Mouse (Mus musculus) thymus, postnatal 4 days (tissue): ENCODE data around the gene Tmem179.

Source experiments
- DNase-seq: peaks from one replicate; pipeline ENCODE4 v3.0.0; 2021

Gene Tmem179

DNA sequence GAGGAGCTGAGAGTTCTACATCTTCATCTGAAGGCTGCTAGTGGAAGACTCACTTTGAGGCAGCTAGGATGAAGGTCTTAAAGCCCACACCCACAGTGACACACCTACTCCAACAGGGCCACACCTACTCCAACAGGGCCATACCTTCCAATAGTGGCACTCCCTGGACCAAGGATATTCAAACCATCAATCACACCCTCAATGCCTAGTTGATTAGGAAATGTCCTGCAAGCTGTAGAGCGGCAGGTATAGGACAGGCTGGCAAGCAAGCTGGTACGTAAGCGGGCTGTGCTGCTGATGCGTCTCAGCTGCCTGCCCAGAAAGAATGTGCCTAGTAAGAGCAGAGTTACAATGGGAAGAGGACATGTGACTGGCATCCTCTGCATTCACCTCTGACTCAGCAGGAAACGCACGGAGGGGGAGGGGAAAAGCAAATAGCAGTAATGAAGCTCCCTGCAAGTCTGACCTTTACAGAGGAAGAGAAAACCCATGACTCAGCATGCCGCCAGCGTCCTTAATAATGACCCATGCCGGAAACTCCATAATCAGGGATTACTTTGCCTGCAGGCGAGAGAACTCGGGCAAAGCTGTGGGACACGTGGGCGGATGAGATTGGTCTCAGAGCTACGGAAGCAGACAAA is at the start of gene Tmem179:
Gene Tmem179 (minus strand): TSS at position 51 of the 641 bp plus-strand sequence.
- DNase-seq, result no peak

DNA sequence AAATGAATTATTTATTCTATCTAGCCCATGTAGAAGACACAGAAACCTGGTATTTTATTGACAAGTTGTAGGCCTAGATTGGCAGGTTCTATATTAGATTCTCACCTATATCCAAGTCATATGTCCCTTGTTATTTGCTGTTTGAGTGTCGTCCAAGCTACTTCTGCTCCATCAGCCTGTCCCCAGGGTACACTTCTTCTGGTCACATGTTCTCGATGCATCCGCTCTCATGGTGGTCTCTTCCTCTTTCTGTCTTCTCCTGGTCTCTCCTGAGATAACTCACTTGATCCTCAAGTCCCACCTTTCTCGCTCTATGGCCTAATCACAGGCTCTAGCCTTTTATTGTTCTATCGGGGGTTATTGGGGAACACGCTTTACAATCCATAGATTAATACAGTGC is 46.5 kb upstream of the Tmem179 start:
- no peak for DNase-seq

DNA sequence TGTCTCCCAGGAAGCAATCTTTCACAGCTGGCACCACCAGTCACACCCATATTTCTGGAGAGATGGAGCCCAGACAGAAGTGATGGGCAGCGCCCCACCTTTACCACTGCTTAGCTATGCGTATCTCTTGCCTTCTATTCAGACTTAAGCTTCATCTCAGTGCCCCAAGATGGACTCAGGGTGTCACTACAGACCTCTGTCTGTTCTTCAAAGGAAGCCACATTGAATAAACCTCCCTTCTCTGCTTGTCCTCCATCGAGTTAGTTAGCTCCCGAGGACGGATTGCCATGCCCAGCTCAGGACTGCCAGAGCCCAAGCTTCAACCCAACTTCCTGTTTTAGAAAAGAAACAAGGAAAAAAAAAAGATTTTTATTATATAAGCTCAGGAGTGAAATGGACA is 45.9 kb upstream of the Tmem179 start:
- no peak for DNase-seq

DNA sequence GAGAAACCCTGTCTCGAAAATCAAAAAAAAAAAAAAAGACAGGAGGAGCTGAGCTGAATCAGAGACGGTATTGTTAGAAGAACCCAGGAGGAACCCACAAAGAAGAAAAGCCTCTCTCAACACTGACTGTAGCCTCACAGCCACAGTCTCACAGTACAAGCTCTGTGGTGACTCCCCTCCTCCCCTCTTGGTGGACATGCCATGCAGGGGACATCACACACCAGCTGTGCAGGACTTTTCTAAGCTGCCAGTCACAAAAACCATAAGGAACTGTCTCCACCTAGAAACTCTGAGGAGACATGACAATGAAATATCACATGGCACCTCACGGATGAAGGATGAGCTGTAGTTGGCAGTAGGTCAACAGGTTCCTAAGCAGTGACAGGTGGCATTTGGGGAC is 44.6 kb upstream of the Tmem179 start:
- no peak for DNase-seq

DNA sequence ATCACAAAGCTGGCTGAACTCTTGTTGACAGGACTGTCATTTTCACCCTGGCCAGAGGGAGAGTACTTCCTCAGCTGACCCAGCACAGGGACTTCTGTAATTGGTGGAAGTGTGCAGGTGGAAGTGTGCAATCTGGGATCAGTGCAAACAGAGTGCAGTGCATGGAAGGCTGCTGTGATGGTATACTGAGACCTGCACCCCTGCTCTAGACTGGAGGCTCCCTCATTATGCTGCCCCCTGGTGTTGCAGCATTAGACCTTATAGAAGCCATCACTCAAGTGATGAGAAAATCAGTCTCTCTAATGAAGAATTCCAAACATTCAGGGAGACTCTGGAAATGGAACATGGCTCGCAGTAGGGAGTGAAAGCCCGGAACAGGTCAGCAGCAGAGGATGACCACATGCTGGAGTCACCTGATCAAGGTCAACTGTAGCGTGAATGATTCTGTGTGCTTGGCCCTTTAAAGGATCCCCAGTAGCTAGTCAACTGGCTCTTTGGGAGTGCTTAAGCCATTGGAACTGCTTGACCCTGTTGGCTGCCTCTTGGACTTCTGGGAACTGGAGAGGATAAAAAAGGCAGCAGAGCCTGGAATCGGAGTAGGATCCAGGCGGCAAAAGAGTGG is 43.7 kb upstream of the Tmem179 start:
- DNase-seq, result peak; percentile 66

DNA sequence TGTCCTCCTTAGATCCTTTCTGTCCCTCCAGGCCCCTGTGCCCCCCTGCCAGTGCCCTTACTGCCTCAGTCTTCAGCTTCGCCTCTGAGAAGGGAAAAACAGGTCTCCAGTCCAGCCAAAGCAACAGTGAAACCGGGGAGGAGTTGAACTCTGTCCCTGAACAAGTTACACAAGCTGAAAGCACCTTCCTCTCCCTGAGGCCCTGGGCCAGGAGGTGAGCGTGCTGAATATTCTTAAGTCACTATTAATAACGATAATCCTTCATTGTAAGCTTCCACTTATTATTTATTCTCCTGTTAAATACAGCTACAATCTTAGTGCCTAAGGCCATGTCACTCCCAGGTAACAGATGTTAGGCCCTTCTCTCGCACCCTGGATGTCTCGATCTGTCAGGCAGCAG is 43.1 kb upstream of the Tmem179 start:
- no peak for DNase-seq

DNA sequence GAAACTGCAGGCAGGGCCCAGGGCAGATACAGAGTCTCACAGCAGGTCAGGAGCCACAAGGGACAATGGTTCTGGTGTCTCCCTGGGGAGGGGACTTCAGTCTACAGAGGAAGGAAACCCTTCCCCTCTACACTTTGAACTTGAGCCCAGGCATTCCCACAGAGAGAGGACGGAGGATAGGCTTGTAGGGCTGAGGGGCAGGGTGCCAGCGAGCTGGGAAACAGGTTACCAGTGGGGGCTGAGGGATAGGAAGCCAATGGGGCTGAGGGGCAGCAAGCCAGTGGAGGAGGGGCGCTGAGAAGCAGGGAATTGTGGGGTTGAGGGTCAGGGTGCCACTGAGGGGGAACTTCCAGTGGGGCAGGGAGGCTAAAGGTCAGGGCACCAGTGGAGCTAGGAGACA is 42.7 kb upstream of the Tmem179 start:
- no peak for DNase-seq

DNA sequence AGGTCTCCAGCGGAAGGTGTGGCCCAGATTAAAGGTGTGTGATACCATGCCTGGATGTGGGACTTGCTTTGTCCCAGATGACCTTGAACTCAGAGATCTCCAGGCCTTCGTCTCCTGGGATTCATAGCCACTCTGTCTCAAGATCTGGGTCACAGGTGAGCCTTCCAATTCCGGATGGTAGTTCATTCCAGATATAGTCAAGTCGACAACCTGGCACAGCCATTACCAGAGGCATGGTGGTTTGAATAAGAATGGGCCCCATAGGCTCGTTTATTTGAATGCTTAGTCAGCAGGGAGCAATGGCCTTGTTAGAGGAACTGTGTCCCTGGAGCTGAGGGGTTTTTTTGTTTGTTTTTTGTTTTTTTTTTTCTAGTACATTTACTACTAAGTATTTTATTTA is 40.7 kb upstream of the Tmem179 start:
- no peak for DNase-seq

DNA sequence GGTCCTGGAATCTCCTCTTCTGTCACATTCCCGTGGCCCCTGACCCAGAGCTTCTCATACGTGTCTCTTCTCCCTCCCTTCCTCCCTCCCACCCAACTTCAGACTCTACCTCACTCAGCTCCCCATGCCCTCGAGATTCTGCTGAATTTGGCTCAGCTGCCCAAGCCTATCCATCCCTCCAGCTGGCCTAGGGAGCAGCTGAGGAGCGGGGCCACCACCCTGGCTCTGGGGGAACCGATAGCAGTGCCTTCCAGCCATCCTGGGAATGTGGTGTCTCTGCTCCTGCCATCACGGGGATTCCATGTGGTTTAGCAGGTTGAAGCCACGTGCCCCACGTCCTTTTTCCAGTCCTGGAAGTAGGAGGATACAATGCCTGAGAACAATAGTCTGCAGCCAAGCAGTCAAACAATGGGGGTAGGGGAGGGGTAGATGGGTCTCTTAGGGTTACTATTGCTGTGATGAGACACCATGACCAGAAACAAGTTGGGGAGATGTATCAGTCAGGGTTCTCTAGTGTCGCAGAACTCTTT is 40.0 kb upstream of the Tmem179 start:
- DNase-seq, result no peak

DNA sequence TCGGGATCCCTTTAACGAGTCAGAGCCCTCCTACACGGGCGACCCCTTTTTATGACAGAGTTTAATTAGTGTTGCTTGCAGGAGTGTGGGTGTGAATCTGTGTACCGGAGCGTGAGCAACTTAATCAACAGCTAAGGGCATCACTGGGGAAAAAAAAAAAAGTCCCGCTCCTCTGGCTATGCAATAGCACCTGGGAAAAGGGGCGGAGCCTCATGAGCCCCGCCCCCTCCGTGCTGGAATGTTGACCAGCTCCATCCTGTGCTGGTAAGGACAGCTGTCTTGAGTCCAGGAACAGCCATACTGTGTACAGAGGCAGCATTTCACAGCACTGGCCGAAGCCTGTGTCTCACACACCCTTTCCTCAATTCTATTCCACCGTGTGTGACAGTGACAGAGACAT is 38.4 kb upstream of the Tmem179 start:
- no peak for DNase-seq

DNA sequence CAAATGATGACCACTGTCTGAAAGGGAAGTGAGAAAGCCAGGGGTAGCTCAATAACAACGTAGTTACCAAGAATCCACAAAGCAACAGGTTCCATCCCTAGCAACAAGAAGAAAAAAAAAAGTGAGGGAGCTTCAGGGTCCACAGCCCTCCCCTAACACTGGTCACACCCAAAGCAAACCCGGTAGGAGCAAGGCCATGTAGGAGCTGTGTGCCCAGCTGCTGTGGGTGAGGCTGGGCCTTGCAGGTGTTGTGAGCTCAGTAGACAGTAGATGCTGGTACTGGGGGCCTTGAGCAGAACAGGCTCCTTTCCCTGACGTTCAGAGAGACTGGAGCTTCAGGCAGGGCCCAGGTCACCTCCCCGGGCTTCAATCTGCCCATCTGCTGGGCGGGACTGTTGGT is 36.0 kb upstream of the Tmem179 start:
- DNase-seq, result no peak

DNA sequence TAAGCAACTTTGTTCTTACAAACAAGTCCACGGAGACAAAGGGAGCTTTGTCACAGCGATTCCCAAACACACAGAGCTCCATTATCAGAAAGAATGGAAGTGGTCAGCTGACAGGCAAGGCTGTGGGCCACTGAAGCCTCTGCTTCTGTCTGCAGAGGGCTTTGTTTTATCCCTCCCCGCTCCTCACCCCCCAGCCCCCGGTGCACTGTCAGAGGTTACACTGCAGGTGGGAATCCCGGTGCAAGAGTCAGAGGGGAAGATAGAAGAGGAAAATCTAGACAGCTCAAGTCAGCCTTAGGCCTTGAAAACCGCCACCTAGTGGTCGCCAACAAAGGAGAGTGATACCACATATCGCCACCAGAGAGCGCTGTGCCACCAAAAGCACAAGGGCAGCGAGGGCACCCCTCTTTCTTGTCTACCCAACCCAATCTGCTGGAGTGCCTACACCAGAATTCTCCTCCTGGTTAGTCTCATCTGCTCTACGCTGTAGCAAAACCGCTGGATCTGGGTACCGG is 35.4 kb upstream of the Tmem179 start:
- DNase-seq, result peak; percentile 88

DNA sequence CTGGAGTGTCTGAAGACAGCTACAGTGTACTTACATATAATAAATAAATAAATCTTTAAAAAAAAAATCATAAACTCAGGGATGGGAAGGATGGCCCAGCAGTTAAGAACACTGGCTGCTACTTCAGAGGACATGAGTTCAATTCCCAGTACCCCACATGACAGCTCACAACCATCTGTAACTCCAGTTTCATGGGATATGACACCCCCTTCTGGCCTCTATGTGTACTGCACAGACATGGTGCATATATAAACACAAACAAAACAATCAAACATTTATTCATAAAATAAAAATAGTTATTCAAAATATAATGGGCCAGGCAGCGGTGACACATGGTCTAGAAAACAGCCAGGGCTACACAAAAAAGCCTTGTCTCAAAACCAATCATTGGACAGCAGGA is 32.7 kb upstream of the Tmem179 start:
- no peak for DNase-seq

DNA sequence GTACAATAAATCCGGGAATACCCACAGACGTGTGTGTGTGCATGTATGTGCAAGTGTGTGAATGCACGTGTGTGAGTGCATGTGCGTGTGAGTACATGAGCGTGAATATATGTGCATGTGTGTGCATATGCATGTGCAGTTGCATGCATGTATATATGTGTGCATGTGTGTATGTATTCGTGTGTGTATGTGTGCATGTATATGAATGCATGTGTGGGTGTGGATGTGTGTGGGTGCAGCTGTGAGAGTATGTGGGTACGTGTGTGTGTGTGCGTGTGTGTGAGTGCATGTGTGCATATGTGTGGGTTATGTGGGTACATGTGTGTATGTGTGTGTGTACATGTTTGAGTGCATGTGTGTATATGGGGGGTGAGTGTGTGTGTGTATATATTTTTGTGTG is 29.6 kb upstream of the Tmem179 start:
- no peak for DNase-seq

DNA sequence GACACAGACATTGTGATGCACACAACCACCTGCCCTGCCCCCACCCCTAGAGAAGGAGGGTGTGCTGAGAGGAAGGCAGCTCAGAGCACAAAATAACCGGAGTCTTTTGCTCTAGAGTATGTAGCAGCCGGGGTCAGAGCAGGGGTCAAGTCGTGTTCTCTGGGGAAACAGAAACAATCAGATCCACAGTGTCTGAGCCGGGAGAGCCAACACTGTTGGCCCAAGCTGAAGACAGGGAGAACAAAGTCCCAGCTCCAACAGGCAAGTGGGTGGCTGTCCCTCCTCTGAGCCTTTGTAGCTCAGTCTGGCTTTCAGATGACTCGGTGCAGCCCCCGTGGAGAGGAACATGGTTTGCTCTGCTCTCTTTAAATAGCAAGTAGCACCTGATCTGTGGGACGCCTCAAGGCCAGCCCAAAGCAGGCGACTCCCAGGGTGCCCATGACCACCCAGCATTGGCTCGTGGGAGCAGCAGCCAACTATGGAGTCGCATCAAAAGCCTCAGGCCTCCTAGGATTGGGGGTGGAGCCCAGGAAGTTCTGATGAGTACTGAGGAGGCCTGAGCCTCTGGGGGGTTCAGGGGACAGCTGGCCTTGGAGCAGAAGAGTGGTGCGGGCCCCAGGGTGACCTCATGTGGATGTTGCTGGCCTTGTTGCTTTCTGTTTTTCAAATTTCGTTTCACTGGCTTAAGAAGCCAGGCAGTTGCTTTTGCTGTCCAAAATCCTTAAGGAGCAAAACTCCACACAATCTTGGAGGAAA is 28.6 kb upstream of the Tmem179 start:
- DNase-seq, result no peak

DNA sequence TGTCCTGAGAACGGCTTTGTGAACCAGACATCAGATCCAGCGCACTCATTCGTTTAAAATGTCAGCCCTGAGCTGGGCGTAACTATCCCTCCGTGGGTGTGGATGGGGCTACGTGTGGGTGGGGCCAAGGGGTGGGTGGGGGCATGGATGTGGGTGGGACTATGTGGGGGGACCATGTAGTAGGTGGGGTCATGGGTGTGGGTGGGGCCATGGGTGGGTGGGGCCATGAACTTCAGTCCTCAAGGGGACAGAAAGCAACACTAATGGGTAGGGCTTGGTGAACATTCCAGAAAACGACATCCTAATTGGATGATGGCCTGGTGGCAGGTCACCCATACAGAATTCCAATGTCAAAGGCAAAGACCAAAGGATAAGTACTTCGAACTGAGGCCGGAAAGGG is 27.4 kb upstream of the Tmem179 start:
- no peak for DNase-seq

DNA sequence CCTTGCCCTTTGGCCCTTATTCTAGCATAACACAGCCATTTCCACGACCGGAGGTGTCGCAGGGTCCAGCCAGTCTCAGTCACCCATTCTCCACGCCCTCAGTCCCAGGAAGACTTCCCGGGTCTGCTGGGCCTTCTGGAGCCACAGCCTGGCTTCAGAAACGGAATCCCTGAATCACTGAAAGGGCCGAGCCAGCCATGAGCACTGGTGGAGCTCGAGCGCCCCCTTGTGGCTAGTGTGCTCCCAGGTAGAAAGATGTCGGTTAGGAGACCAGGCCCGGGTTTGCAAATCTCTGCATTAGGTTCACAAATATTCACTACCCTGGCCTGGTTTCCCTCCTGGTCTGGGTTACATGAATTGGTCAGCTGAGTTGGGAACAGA is 26.4 kb upstream of the Tmem179 start:
- peak; percentile 94 for DNase-seq

DNA sequence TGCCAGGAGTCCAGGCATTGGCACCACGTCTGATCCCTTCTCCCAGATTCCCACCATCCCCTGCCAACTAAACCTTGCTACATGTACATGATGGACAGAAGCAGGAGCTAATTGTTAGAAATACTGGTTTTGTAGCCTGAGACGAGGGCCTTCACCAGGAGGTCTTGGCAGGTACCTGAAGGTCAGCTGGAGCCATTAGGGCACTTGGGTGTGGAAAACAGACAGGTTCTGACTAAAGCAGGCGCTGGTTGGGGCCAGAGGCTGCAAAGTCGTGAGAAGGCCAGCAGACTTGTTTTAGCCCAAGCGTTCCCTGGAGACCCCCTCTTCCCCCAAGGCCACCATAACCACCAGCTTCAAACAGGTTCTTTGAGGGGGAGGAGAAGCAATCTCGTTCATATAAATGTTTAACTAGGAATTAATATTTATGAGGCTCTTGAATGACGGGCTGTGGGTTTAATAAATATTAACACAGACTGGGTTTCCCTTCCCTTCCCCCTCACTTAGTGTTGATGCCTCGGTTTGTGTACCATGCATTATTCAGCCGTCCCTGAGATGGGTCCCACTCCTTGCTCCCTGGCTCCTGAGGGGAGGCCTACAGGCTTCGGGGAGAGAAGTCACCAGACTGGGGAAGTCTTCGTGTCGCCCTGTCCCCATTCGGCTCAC is 25.8 kb upstream of the Tmem179 start:
- DNase-seq, result no peak

DNA sequence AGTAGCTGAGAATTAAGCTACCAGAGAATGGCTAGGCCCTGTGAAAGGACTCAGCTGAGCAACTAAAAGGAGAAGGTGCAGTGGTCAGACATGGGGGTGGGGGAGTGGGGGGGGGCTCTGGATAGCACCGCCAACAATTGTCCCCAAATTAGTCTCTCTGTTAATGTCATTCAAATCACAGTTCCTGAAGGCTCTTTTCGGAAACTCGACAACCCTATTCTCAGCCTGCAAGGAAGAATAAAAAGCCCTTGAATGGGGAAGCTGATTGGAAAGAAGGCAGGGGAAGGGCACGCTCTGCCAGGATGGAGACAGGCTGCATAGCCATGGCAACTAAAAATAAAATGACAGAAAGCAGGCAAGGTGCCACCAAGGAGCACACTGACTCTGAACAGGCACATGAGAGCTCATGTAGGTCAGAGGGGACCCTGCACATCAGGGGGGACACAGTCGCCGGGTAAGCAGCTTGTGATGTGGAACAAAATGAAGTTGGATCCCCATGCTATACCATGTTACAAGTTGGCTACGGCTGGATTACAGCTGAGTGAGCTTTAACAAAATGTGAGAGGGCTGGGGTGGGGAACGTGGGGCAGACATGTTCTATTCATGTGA is 25.0 kb upstream of the Tmem179 start:
- DNase-seq, result no peak

DNA sequence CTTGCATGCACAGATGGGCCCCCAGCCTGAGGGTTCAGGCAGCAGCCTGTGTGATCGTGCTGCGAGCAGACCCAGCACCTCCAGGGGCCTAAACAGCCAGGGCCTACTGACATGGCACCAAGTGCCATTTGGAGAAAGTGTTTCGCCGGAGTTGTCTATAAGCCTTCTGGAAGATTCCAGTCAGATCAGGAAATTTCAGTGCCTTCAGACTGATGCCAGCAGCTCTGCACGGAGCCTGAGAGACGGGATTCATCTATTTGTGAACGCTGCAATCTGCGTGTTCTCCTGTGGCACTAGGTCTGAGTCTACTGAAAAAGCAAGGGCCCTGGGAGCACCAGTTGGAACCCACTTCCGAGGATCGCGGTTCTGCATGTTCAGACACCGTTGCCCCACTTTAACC is 23.8 kb upstream of the Tmem179 start:
- no peak for DNase-seq

DNA sequence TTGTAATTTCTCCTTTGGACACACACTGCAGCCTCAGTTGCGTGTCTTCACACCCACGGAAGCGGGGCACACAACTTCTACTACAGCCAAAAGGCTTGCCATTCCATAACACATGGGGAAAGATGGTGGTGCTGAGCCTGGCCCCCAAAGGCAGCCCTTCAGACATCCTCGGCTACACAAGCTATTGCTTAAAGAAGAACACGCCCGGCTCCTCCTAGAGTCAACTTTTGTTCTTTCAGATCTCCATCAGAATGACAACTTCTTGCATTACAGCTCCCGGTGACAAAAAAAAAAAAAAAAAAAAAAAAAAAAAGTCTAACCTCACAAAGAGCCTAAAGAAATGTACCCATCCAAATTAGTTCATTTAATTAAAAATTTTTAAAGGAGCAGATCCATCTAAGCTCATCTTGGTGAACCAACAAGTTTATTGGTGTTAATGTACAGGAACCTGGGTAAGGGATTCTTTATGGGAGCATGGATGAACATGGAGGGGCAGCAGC is 23.0 kb upstream of the Tmem179 start:
- no peak for DNase-seq

DNA sequence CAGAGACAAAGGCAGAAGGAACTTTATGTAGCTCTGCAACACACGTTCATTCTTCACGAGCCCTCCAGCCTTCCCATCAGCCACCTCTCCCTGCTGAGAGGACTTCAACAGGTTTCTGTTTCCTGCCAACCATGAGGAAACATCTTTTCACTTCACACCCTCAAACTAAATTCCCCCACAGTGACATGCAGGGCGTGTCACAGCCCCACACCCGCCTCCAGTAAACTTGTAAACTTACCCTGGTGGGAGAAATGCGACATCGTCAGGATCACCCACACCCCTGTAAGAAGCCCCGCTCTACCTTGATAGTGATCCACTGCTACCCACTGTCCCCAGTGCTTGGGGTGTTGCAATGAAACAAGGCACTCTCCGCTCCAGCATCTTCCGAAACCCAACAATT is 21.8 kb upstream of the Tmem179 start:
- DNase-seq, result no peak

DNA sequence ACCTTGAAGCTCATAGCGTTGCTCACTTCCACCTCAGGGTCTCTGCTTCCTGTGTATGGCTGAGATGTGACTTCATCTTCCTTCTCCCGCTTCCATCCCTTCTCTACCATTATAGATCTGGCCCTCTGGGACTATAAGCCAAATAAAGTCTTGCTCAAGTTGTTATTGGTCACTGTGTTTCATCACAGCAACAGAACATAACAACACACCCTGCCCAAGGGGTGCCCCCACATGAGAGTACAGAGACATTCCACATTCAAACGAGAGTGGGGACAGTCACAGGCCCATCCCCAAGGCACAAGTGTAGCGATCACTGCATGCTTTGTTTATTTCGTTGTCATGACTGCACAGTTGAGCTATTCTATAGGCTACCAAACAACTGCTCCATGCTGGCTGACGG is 20.7 kb upstream of the Tmem179 start:
- DNase-seq, result no peak
